Mouse (Mus musculus) heart, adult 2 months (tissue): ENCODE results near the gene Trio.

Experiments
- CTCF ChIP-seq: fragments of 200-600 bp; IDR thresholded peaks from 2 replicates; pipeline ENCODE4 v1.8.1; 2022; ENCODE audit warnings: antibody characterized with exemption, mild to moderate bottlenecking, moderate library complexity
- EP300 ChIP-seq: fragments of 200-500 bp; IDR thresholded peaks from 2 replicates; pipeline ENCODE4 v1.6.1; 2011; ENCODE audit warnings: low read depth, low read length, control low read depth; ENCODE audit not compliant: insufficient read depth
- POLR2A ChIP-seq: fragments of 200-500 bp; IDR thresholded peaks from 2 replicates; pipeline ENCODE4 v1.6.1; 2011; ENCODE audit warnings: mild to moderate bottlenecking, low read depth, low read length, control low read depth; ENCODE audit not compliant: insufficient read depth

DNA sequence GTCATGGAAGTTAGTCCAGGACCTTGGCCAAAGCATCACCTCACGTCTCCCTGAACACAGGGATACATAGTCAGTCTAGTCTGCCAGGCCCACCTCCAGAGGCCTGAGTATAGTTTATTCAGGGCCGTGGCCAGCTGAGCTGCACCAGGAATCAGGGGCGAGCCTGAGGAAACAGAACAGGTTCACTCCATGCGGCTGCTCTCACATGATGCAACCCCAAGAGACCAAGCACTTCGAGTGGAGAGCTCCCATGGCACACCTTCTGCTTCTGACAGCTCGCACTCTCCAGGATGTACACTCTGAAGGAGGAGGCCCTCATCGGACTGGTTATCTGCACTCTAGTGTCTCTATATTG lies 228.8 kb downstream of the Trio start:
- TF ChIP-seq CTCF (no peak), EP300 (no peak), POLR2A (no peak)
